Mouse (Mus musculus) embryonic fibroblast, embryonic 13.5 days (primary cell): ENCODE data around the gene Khdrbs1. TPM values are rescaled to one million over a fixed set of nuclear protein-coding genes. Genes with fewer than 3 reads are reported as not detected.
"Not testable (repeated sequence)": the region's sequence is repeated elsewhere in the genome, so short reads cannot be mapped to it uniquely, and the experiment has no call there.

Source experiments
- H3K27ac ChIP-seq: 2 replicates; pipeline ENCODE4 v1.5.1; 2012; ENCODE audit warnings: low read length, control low read depth, inconsistent platforms; ENCODE audit not compliant: insufficient read depth
- H3K4me1 ChIP-seq: 2 replicates; pipeline ENCODE4 v1.6.1; 2011; ENCODE audit warnings: low read length; ENCODE audit not compliant: control insufficient read depth, insufficient read depth
- H3K4me3 ChIP-seq: 2 replicates; pipeline ENCODE4 v1.5.1; 2011; ENCODE audit warnings: mild to moderate bottlenecking, control low read depth, low read length; ENCODE audit not compliant: insufficient read depth
- CTCF ChIP-seq: IDR thresholded peaks from 2 replicates; pipeline ENCODE4 v1.5.1; 2011; ENCODE audit warnings: mild to moderate bottlenecking, control low read depth, low read length, moderate library complexity, borderline replicate concordance; ENCODE audit not compliant: insufficient read depth
- POLR2A ChIP-seq: IDR thresholded peaks from 2 replicates; pipeline ENCODE4 v1.6.1; 2011; ENCODE audit warnings: low read depth, mild to moderate bottlenecking, control low read depth, low read length, moderate library complexity
- polyA plus RNA-seq: library from polyadenylated mRNA; stranded (reverse); fragments of >200 nt; gene quantifications from 2 replicates; pipeline ENCODE4 v1.2.4, GENCODE M21; 2011; ENCODE audit warnings: low read depth; ENCODE audit not compliant: missing spikeins, insufficient read length

The Khdrbs1 gene
- polyA plus RNA-seq, 1 experiment, result 146 TPM

DNA sequence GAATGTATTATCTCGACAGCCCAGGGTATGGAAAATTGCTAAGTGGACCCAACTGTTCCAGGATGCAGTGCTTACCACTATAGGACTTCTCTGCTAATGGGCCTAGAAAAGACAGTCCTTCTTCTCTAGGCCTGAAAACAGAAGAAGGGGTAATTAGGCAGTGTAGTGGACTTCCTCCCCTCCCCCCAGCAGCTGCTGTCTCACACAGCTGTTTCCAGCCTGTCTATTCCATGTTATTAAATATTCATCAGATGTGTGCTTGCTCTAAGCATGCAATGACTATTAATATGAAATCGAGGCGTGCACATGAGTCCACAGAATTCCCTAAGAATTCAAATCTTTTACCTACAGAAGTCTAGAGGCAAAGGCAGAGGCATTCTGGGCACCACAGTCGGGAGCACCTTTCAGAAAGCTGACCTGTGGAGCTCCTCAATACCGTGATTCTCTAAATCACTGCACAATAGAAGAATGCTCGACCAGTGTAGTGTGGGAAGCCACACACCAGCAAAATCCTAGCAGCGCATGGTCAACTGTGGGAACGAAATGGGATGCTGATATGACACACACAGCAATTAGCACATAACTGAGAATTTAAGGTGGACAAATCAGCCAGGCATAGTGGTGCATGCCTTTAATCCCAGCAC lies 32.5 kb downstream of the Khdrbs1 start:
- Histone ChIP-seq H3K4me1 (no peaks in the 10 kb centered on the region), H3K4me3 (no peak overlapping the region), H3K27ac (no peak overlapping the region)
- TF ChIP-seq POLR2A, result no peak
- TF ChIP-seq CTCF, result no peak

DNA sequence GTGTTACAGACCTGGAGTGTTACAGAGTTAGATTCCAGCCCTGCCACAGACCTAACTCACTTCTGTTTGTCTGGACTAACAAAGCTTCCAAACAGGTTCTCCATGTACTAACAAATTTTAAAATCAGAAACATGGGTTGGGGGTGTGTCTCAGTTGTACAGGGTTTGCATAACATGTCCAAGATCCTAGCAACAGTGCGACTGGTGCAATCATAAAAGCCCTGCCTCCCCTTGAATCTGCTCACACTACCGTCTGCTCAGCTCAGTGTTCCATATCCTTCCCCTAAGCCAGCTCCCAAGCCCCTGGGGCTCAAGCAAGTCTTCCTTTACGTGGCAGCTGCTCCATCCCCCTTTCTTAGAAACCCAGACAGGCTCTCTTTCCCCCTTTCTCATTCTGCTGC lies 35.4 kb downstream of the Khdrbs1 start:
- no peak overlapping the region for H3K27ac ChIP-seq

DNA sequence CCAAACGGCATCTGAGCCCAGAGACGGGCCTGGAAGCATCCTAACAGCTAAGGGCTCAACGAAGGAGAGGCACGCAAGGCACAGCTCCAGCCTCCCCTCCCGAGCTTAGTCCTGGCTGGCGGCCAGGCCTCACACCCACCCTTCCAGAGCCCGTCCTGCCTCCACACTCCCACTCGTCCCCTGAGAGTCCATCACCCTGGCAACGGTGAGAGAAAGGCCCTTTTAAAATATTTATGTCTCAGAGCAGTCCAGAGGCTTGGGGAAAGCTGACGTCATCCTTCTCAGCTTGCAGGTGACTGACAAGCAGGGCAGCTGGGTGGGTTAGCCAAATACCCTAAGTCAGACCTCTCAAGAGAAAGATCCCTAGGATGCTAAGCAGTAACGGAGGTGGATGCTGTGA lies 39.6 kb downstream of the Khdrbs1 start:
- peak overlapping the region; percentile 51 for H3K27ac ChIP-seq
- TF ChIP-seq CTCF (no peak), POLR2A (no peak)
- H3K4me1 ChIP-seq, result peaks cover 12% of the 10 kb centered on the region
- H3K4me3 ChIP-seq, result no peak overlapping the region

More for the DNA sequence above, 35.4 kb downstream of the Khdrbs1 start:
- TF ChIP-seq CTCF, result no peak
- TF ChIP-seq POLR2A, result no peak
- no peak overlapping the region for H3K4me3 ChIP-seq
- H3K4me1 ChIP-seq, result peaks cover 10% of the 10 kb centered on the region

DNA sequence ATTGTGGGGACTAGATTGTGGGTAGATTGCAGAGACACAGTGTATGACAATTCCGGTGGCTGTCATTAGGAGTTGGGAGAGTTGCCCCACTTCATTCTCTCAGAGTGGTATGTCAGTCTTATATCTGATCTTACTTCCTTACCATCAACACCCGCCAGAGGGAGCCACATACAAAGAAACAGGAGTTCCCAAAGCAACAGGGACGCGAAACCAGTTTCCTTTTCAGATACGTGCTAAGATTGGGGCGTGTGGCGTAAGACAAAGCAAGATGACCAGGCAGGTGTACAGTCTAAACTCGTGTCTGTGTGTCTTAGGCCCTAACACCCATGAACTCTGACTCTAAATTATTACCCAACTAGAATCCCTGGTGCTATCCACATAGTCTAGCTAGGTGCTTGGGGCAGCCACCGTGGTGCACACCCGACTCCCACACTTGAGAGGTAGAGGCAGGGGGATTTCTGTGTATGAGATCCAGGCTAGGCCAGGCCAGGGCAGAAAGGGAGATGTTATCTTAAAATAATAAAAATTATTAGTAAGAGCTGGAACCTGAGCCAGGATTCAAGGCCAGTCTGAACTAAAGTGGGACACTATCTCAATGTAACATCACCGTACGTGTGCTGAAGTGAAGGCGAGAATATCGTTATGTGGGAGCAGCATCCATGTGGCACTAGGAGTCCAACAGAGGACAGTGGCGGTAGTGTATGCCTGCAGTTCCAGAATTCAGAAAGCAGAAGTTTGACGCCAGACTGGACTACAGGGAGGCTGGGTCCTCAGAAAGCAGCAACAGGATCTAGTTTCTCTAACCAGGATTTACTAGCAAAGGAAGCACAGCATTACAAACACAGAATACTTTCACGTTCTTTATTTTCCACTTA lies 40.4 kb downstream of the Khdrbs1 start:
- Histone ChIP-seq H3K4me3 (no peak overlapping the region), H3K27ac (peak overlapping the region; percentile 49), H3K4me1 (peaks cover 12% of the 10 kb centered on the region)
- TF ChIP-seq CTCF (0 out of 2 replicates have a peak, but pooled peaks have one; percentile 1), POLR2A (no peak)

DNA sequence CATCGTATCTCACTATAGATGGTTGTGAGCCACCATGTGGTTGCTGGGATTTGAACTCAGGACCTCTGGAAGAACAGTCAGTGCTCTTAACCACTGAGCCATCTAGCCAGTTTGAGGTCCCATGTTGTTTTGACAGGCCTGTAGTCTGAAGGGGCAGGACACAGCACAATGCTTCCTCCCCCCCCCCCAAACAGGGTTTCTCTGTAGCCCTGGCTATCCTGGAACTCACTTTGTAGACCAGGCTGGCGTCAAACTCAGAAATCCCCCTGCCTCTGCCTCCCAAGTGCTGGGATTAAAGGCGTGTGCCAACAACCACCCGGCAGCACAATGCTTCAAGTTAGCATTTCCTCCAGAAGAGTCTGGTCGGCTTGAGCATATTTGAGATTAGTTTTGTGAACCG lies 41.4 kb downstream of the Khdrbs1 start:
- not testable (repeated sequence) for H3K4me3 ChIP-seq, H3K27ac ChIP-seq
- H3K4me1 ChIP-seq, result peaks cover 12% of the 10 kb centered on the region

DNA sequence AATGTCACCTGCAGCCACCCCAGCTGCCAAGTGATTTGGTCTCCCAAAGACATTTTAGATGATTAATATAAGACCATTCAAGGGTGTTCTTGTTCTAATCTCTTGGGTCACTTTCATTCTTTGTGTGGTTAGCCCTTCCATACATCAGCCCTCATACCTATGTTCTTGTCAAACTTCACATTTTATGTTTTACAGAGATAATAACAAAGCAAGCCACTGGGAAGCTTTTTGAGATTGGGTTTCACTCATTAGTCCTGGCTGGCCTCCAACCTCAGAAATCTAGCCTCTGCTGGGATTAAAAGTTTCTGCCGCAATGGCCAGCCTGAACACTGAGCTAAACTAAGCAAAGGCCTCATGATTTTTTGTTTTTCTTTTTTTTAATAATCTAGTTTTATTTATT lies 41.9 kb downstream of the Khdrbs1 start:
- TF ChIP-seq POLR2A (no peak), CTCF (no peak)
- H3K4me1 ChIP-seq, result peaks cover 12% of the 10 kb centered on the region
- no peak overlapping the region for H3K4me3 ChIP-seq
- no peak overlapping the region for H3K27ac ChIP-seq

DNA sequence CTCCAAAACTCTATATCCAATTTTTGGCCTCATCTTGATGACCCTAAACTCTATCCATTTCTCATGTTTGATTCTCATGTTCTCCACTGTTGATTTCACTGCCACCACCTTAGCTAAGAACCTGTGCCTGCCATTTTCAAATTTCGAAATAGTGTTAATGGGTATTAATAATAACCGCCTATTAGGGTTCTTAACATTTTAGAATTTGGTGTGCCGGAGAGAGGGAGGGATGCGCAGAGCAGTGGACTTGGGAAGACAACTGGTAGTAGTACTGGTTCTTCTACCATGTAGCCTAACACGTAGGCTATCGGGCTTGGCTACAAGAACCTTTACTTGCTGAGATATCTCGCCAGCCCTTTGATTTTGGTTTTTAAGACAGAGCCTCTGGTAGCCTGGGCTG lies 44.9 kb downstream of the Khdrbs1 start:
- TF ChIP-seq CTCF (no peak), POLR2A (no peak)
- Histone ChIP-seq H3K4me1 (peaks cover 6% of the 10 kb centered on the region), H3K4me3 (peak overlapping the region; percentile 77; the same call in 1 of the 2 replicates), H3K27ac (peak overlapping the region; percentile 58)

DNA sequence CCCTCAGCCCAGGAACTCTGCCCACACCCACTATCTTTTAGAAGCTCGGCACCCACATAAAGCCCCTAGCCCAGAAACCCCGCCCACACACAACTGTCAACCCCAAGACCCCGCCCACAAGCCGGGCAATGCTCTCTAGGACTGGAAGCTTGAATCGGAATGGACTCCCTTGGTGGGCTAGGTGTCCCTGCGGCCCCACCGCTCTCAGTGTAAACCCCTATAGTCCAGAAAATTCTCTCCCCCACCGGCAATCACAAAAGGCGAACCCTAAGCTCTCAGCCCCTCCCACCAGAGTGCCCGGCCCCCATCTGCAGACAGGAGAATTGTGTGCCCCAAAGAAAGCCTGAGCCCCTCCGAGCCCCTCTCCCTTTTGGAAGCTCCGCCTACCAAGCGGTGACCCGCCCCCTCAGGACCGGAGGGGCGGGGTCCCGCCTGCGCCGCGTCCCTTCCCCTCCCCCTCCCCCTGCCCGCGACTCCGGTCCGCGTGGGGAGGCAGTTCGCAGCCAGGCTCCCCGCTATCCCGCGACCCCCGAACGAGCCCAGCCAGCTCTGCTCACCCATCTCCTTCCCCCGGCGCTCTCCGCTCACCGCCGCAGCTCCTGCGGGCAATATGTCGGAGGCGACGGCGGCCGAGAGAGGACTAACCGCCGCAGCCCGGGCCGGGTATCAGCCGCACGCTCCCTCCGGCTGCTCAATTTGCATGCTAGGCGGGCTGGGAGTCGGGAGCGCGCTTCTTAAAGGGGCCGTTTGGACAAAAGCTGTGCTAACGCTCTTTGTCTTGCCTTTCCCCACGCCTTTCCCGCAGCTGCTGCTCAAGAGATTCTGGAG lies 45.7 kb downstream of the Khdrbs1 start, which contains the start of gene Tmem39b:
Gene Tmem39b, minus strand, starts transcription at position 681 of the 828 bp plus-strand sequence.
- Histone ChIP-seq H3K4me1 (no peaks in the 10 kb centered on the region), H3K27ac (peak within 1 kb of the TSS; percentile 58)

DNA sequence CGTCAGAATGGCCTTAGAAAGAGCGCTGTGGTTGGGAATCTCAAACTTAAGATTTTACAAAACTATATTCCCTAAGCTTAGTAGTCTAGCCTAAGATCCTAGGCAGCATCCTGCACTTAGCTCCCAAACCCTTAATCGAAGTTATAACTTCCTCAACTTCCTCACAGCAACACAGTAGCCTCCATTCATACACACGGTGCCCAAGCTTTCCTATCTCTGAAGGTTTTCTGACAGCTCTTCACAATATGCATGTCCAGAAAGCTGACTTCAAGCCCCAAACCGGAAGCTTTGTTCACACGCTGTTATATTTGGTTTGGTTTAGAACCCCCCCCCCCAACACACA lies 46.3 kb downstream of the Khdrbs1 start:
- H3K4me3 ChIP-seq, result peak overlapping the region; percentile 77
- no peaks in the 10 kb centered on the region for H3K4me1 ChIP-seq
- no peak for TF ChIP-seq POLR2A
- no peak for TF ChIP-seq CTCF
- H3K27ac ChIP-seq, result no peak overlapping the region

More for the DNA sequence above, 45.7 kb downstream of the Khdrbs1 start, which contains the start of gene Tmem39b:
- peak within 1 kb of the TSS; percentile 77 for H3K4me3 ChIP-seq
- TF ChIP-seq CTCF (no peak), POLR2A (peak; percentile 54)
